ENCODE assay signal across 15 mouse cellular contexts in the genomic region with DNA sequence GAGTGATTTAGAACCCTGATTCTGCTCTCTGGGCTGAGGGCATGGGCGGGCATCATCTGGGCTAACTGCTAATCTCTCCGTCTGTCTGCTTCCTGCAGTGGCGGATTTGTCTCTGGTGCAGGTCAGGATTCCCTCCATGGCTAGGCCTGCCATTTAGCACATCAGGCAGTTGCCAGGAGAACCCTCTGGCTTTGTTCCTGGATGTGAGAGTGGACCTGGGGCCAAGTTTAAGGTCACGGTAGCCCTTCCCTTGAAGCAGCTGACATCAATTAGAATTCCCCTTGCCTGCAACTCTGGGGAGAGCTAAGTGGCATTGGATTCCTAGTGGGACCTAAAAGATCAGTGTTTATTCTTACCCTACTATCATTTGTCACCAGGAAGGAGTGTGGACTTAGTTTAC.
A peak's percentile ranks its signal among the peaks of the same experiment; 100 is the strongest.
DNase-seq lines count a peak whose midpoint lies in the region; ATAC-seq lines count a peak whose summit lies in the region.
"Had no signal": no experiment of that assay in that cellular context is flagged by ENCODE, and none has a peak within 500 bp of the region (broad histone marks: within the 10 kb centered on the region; RNA-seq: fewer than 3 reads in every experiment).

No protein-coding gene starts in this region.

- no peaks in the 10 kb centered on the region for H3K36me3 ChIP-seq in midbrain, embryonic 15.5 days (replicated peaks)
- H3K36me3 ChIP-seq in midbrain, embryonic 11.5 days (ENCODE audit: control insufficient read depth, insufficient read depth, low read length) = no peaks in the 10 kb centered on the region

- ATAC-seq in cerebellum, adult (ENCODE audit: insufficient number of reproducible peaks, low FRiP score, low TSS enrichment) = no peak
- ATAC-seq in midbrain, embryonic 15.5 days (replicated peaks) = 0 out of 2 replicates have a peak, but pooled peaks have one; percentile 27
- no peak for ATAC-seq in midbrain, embryonic 11.5 days (ENCODE audit: low FRiP score)
- ATAC-seq: inflammation-experienced regulatory T-cells, adult 6 months had no signal

- peak; percentile 35 for DNase-seq in cerebellum, adult 11 months
- DNase-seq in midbrain, embryonic 11.5 days (ENCODE audit: low spot score, missing footprints) = no peak
- DNase-seq in gastrocnemius, postnatal 10 days = peak; percentile 55
- peak; percentile 87 for DNase-seq in skeletal muscle tissue, adult 2 months (ENCODE audit: low read depth, low spot score)
- DNase-seq in lung, postnatal 25 days (ENCODE audit: low spot score) = no peak
- DNase-seq in frontal cortex, adult 2 months (ENCODE audit: extremely low spot score in 1 of 2, low spot score in 1 of 2) = no peak
- DNase-seq: B cell, adult 2 months; kidney, postnatal 4 days; lung, postnatal 10 days; thymus, postnatal 4 days had no signal

- no peaks in the 10 kb centered on the region for H3K27me3 ChIP-seq in midbrain, embryonic 15.5 days (replicated peaks)
- no peaks in the 10 kb centered on the region for H3K27me3 ChIP-seq in midbrain, embryonic 11.5 days (ENCODE audit: control insufficient read depth, insufficient read depth, low read length)
- H3K27me3 ChIP-seq: limb, embryonic 12.5 days had no signal

- no peaks in the 10 kb centered on the region for H3K4me1 ChIP-seq in midbrain, embryonic 15.5 days
- no peaks in the 10 kb centered on the region for H3K4me1 ChIP-seq in midbrain, embryonic 11.5 days (ENCODE audit: control insufficient read depth, insufficient read depth, low read length)
- H3K4me1 ChIP-seq: limb, embryonic 12.5 days had no signal

- no peaks in the 10 kb centered on the region for H3K9me3 ChIP-seq in midbrain, embryonic 15.5 days
- no peaks in the 10 kb centered on the region for H3K9me3 ChIP-seq in midbrain, embryonic 11.5 days (ENCODE audit: control insufficient read depth, low read length)
- H3K9me3 ChIP-seq: limb, embryonic 12.5 days had no signal

- H3K4me2 ChIP-seq in midbrain, embryonic 15.5 days = no peak overlapping the region
- H3K4me2 ChIP-seq in midbrain, embryonic 11.5 days = no peak overlapping the region
- H3K4me2 ChIP-seq: limb, embryonic 12.5 days had no signal

- H3K4me3 ChIP-seq in midbrain, embryonic 15.5 days = no peak overlapping the region
- no peak overlapping the region for H3K4me3 ChIP-seq in midbrain, embryonic 11.5 days (ENCODE audit: low read depth, low read length)
- H3K4me3 ChIP-seq: limb, embryonic 12.5 days; myocyte had no signal

- H3K9ac ChIP-seq in midbrain, embryonic 15.5 days = no peak overlapping the region
- no peak overlapping the region for H3K9ac ChIP-seq in midbrain, embryonic 11.5 days (ENCODE audit: low read length)
- H3K9ac ChIP-seq: limb, embryonic 12.5 days had no signal

- WGBS in midbrain, embryonic 15.5 days = 79% methylated on average over 4 of the region's 4 CpGs
- WGBS in midbrain, embryonic 11.5 days = 85% methylated on average over 4 of the region's 4 CpGs

- H3K27ac ChIP-seq in midbrain, embryonic 15.5 days = no peak overlapping the region
- H3K27ac ChIP-seq in midbrain, embryonic 11.5 days (ENCODE audit: low read depth, low read length) = no peak overlapping the region
- H3K27ac ChIP-seq: limb, embryonic 12.5 days had no signal

Comparison
In these comparisons a context has a peak if more than half of its experiments do, and no peak if none do; other contexts are left out.
1. DNase-seq: peak in cerebellum, adult 11 months (single experiment), gastrocnemius, postnatal 10 days (single experiment) and skeletal muscle tissue, adult 2 months (single experiment); none in midbrain, embryonic 11.5 days (single experiment), lung, postnatal 25 days (single experiment) and frontal cortex, adult 2 months (0 of 2).